9 mouse cellular contexts compared by ENCODE assay signal in genomic region chr16:6348581-6349241, GRCm38 (mm10).
DNase-seq lines count a peak whose midpoint lies in the region; ATAC-seq lines count a peak whose summit lies in the region.
"Had no signal": no experiment of that assay in that cellular context is flagged by ENCODE, and none has a peak within 500 bp of the region (broad histone marks: within the 10 kb centered on the region; RNA-seq: fewer than 3 reads in every experiment).

No protein-coding gene starts in this region.

- peak overlapping the region; percentile 23; the same call in 1 of the 2 replicates for H3K9ac ChIP-seq in kidney, embryonic 14.5 days (ENCODE audit: low read depth, low read length)
- peak overlapping the region; percentile 76 for H3K9ac ChIP-seq in forebrain, embryonic 16.5 days (replicated peaks; ENCODE audit: low read depth, low read length)
- H3K9ac ChIP-seq in stomach, embryonic 15.5 days: no peak overlapping the region

- peak; percentile 77; the same call in 1 of the 2 replicates for ATAC-seq in kidney, embryonic 14.5 days (ENCODE audit: low FRiP score, low TSS enrichment)
- peak; percentile 92 for ATAC-seq in forebrain, embryonic 16.5 days
- no peak; the same call in 1 of the 2 replicates for ATAC-seq in stomach, embryonic 15.5 days (ENCODE audit: insufficient read depth, low FRiP score, low read depth)

- H3K4me3 ChIP-seq in kidney, embryonic 14.5 days (ENCODE audit: low read length): peak overlapping the region; percentile 26
- peak overlapping the region; percentile 63 for H3K4me3 ChIP-seq in forebrain, embryonic 16.5 days (replicated peaks; ENCODE audit: low read length)
- H3K4me3 ChIP-seq in midbrain, embryonic 10.5 days: peak overlapping the region; percentile 56
- H3K4me3 ChIP-seq in stomach, embryonic 15.5 days (replicated peaks): peak overlapping the region; percentile 20

- H3K4me2 ChIP-seq in kidney, embryonic 14.5 days (replicated peaks; ENCODE audit: low read depth, low read length): peak overlapping the region; percentile 43
- peak overlapping the region; percentile 81 for H3K4me2 ChIP-seq in forebrain, embryonic 16.5 days (ENCODE audit: low read length)
- peak overlapping the region; percentile 47 for H3K4me2 ChIP-seq in stomach, embryonic 15.5 days

- no peaks in the 10 kb centered on the region for H3K4me1 ChIP-seq in kidney, embryonic 14.5 days (ENCODE audit: control insufficient read depth, insufficient read depth, low read length)
- H3K4me1 ChIP-seq in forebrain, embryonic 16.5 days (replicated peaks; ENCODE audit: control insufficient read depth, insufficient read depth, low read length): peaks cover 24% of the 10 kb centered on the region
- peaks cover 18% of the 10 kb centered on the region for H3K4me1 ChIP-seq in midbrain, embryonic 10.5 days
- peaks cover 4% of the 10 kb centered on the region for H3K4me1 ChIP-seq in stomach, embryonic 15.5 days

- no peaks in the 10 kb centered on the region for H3K9me3 ChIP-seq in kidney, embryonic 14.5 days (ENCODE audit: control insufficient read depth, low read length)
- no peaks in the 10 kb centered on the region for H3K9me3 ChIP-seq in forebrain, embryonic 16.5 days (ENCODE audit: control insufficient read depth, low read length)
- H3K9me3 ChIP-seq in midbrain, embryonic 10.5 days (replicated peaks): no peaks in the 10 kb centered on the region
- H3K9me3 ChIP-seq in stomach, embryonic 15.5 days: no peaks in the 10 kb centered on the region

- H3K27ac ChIP-seq in kidney, embryonic 14.5 days (ENCODE audit: low read depth, low read length): no peak overlapping the region
- H3K27ac ChIP-seq in forebrain, embryonic 16.5 days (ENCODE audit: low read length): peak overlapping the region; percentile 88
- peak overlapping the region; percentile 59 for H3K27ac ChIP-seq in midbrain, embryonic 10.5 days (replicated peaks)
- no peak overlapping the region for H3K27ac ChIP-seq in stomach, embryonic 15.5 days

- no peak for DNase-seq in kidney, postnatal 14 days
- DNase-seq in cerebellum, adult 11-12 months: peak; percentile 85
- peak; percentile 57 to 63 for DNase-seq in layer of hippocampus, adult 8-10 months (ENCODE audit: low spot score in 2 of 2)
- peak; percentile 63 for DNase-seq in midbrain, embryonic 10.5 days (ENCODE audit: low spot score)
- DNase-seq in thymus, postnatal 25 days: no peak

- H3K36me3 ChIP-seq in kidney, embryonic 14.5 days (ENCODE audit: control insufficient read depth, insufficient read depth, low read length): no peaks in the 10 kb centered on the region
- no peaks in the 10 kb centered on the region for H3K36me3 ChIP-seq in forebrain, embryonic 16.5 days (ENCODE audit: control insufficient read depth, insufficient read depth)
- no peaks in the 10 kb centered on the region for H3K36me3 ChIP-seq in midbrain, embryonic 10.5 days
- H3K36me3 ChIP-seq in stomach, embryonic 15.5 days: no peaks in the 10 kb centered on the region

- 0% methylated on average over 39 of the region's 41 CpGs for WGBS in kidney, embryonic 14.5 days
- under 1% methylated on average over 41 of the region's 41 CpGs for WGBS in forebrain, embryonic 16.5 days
- WGBS in midbrain, embryonic 10.5 days: under 1% methylated on average over 41 of the region's 41 CpGs
- 1% methylated on average over 41 of the region's 41 CpGs for WGBS in stomach, embryonic 15.5 days

- H3K27me3 ChIP-seq in kidney, embryonic 14.5 days (ENCODE audit: control insufficient read depth, insufficient read depth, low read length): peaks cover 29% of the 10 kb centered on the region
- no peaks in the 10 kb centered on the region for H3K27me3 ChIP-seq in forebrain, embryonic 16.5 days (replicated peaks; ENCODE audit: control insufficient read depth, insufficient read depth, low read length)
- peaks cover 47% of the 10 kb centered on the region for H3K27me3 ChIP-seq in midbrain, embryonic 10.5 days (ENCODE audit: low read depth, poor library complexity, severe bottlenecking)
- peaks cover 27% of the 10 kb centered on the region for H3K27me3 ChIP-seq in stomach, embryonic 15.5 days (replicated peaks)
- H3K27me3 ChIP-seq: CH12.LX had no signal

Comparison
In these comparisons a context has a peak if more than half of its experiments do, and no peak if none do; other contexts are left out.
1. H3K27ac ChIP-seq: peak in forebrain, embryonic 16.5 days (single experiment) and midbrain, embryonic 10.5 days (single experiment); none in kidney, embryonic 14.5 days (single experiment) and stomach, embryonic 15.5 days (single experiment).
2. DNase-seq: peak in cerebellum, adult 11-12 months (single experiment), layer of hippocampus, adult 8-10 months (2 of 2) and midbrain, embryonic 10.5 days (single experiment); none in kidney, postnatal 14 days (single experiment) and thymus, postnatal 25 days (single experiment).
3. Peak in every context shown above with its lines, with median percentiles within 50 percentile points of each other: H3K4me2 ChIP-seq and H3K4me3 ChIP-seq.